Mouse (Mus musculus): ENCODE measurements at regions not wholly inside any gene's neighbourhood (a gene's known extent, or its start where the extent isn't known, plus 50 kb on each side); places are given as distances from the start of the nearest gene placed in this dataset.

DNA sequence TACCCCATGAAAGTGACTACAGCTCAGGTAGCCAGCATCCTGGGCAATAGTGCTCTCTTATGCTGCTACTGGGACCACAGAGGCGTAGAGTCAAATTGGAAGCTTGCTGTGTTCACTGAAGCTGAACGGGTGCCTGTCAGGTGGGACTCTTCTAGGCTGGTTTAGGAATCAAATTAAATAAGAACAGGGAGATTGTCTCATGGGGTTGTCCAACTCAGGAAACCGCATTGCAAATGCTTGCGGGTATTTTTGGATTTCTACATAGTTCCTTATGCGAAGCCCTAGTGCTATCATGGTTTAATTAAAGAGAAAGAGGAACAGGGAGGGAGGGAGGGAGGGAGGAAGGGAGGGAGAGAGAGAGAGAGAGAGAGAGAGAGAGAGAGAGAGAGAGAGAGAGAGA lies 120.5 kb upstream of the Six2 start:
- Histone ChIP-seq H3K4me3 (no peak overlapping the region), H3K4me1 (peaks cover 43% of the 10 kb centered on the region), H3K36me3 (replicated peaks) (no peaks in the 10 kb centered on the region), H3K27ac (replicated peaks) (no peak overlapping the region), H3K9me3 (no peaks in the 10 kb centered on the region), H3K27me3 (replicated peaks; ENCODE audit: low read depth, poor library complexity, severe bottlenecking) (peaks cover 61% of the 10 kb centered on the region)
- 64% methylated on average over 5 of the region's 5 CpGs for WGBS
- no peak for DNase-seq (ENCODE audit: low spot score)

DNA sequence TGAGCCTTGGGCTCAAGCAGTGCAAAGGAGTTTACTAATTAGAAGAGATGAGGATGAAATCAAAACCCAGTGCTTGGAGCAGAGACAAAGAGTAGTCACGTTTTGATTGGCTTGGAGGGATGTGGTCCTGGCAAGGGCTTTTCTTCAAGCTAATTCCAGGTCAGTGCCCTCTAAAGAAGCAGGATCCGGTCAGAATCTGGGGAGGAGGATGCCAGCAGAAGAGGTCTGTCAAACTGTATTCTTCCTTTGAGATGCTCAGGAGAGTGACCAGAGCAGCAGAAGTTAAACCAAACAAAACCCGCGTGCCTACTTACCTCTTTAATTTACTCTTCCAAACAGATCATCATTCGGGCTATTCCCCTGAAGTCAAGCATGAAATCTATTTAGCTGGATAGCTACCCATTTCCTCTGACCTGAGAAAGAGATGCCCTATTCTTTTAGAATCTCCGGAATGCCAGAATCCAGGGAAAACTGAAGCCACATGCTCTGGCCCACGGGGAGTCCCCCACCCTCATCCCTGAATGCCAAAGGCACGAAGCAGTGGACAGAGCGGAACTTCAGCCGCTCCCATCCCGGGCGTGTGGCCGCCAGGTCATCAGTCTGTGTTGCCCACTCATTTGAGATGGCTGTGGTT lies 117.8 kb upstream of the Six2 start:
- Histone ChIP-seq H3K27me3 (replicated peaks; ENCODE audit: low read depth, poor library complexity, severe bottlenecking) (peaks cover 88% of the 10 kb centered on the region), H3K9me3 (no peaks in the 10 kb centered on the region), H3K4me3 (0 out of 2 replicates have a peak overlapping the region, but pooled peaks have one; percentile 6), H3K36me3 (replicated peaks) (no peaks in the 10 kb centered on the region), H3K4me1 (peaks cover 62% of the 10 kb centered on the region), H3K27ac (replicated peaks) (0 out of 2 replicates have a peak overlapping the region, but pooled peaks have one; percentile 7)
- WGBS: 22% methylated on average over 13 of the region's 13 CpGs
- DNase-seq (ENCODE audit: low spot score): peak; percentile 46

DNA sequence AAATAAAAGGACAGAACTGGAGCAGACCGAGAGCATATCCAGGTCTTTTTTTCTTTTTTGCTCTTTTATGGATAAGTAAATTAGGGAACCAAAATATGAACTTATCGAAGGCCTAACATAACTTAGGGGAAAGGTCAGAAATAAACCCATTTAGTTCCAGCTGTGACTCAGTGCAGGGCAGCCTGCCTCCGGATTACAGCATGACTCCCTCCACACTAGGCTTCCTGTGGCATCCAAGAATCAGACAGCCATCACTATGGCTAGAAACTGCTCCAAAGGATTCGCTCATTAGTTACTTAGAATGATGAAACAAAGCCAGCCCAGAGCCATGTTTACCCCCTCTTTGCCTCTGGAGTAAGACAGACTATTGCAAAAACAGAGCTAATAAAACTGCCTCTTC lies 116.6 kb upstream of the Six2 start:
- no peaks in the 10 kb centered on the region for H3K36me3 ChIP-seq (replicated peaks)
- peaks cover 75% of the 10 kb centered on the region for H3K4me1 ChIP-seq
- 50% methylated on average over 4 of the region's 4 CpGs for WGBS
- no peak overlapping the region for H3K27ac ChIP-seq (replicated peaks)
- no peak for DNase-seq (ENCODE audit: low spot score)
- H3K4me3 ChIP-seq: no peak overlapping the region
- H3K9me3 ChIP-seq: no peaks in the 10 kb centered on the region
- H3K27me3 ChIP-seq (replicated peaks; ENCODE audit: low read depth, poor library complexity, severe bottlenecking): peaks cover 98% of the 10 kb centered on the region

DNA sequence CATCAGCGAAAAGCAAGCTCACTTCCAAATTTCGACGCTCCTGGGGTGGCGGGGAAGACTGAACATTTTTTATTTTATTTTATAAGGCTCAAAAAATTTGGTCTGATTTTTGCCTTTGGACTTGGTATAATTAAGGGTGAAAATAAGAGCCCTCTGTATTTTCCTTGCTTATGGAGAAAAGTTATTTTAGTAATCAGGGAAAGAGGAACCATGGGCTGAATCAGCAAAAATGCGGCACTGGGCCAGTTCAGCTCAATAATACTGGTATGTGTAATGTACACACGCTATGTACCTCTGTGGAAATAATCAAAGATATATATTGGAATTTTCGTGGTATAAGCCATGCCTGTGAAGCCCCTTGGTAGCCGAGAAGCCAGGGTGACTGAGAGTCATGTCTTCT lies 113.7 kb upstream of the Six2 start:
- no peak for DNase-seq (ENCODE audit: low spot score)
- H3K27me3 ChIP-seq (replicated peaks; ENCODE audit: low read depth, poor library complexity, severe bottlenecking): peaks cover 100% of the 10 kb centered on the region
- no peaks in the 10 kb centered on the region for H3K36me3 ChIP-seq (replicated peaks)
- no peaks in the 10 kb centered on the region for H3K9me3 ChIP-seq
- H3K27ac ChIP-seq (replicated peaks): no peak overlapping the region; the same call in 1 of the 2 replicates
- H3K4me3 ChIP-seq: no peak overlapping the region
- H3K4me1 ChIP-seq: peaks cover 80% of the 10 kb centered on the region
- 78% methylated on average over 8 of the region's 8 CpGs for WGBS

DNA sequence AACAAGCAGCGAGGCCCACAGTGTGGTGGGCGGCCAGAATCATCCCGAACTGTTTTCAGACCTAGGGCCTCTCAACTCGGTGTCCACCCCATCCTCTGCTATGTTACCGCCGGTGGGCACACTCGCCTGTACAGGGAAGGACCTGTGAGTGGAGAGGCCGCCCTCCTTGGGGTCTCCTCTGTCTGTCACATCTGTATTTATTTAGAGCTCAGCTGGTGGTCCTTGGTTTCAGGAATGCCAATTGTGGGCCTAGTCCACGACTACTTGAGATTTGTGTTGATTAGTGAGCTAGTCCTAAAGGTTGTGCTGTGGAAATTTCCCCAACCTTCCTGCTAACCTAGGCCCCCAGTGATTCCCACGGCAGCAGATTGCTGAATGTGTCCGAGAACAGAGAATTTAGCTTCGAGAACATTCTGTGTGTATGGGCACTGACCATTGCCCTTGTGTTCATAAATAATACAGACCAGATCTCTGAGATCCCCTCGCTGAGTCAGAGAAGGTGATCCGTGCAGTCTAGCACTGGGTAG lies 113.1 kb upstream of the Six2 start:
- Histone ChIP-seq H3K27ac (replicated peaks) (peak overlapping the region; percentile 91), H3K9me3 (no peaks in the 10 kb centered on the region), H3K36me3 (replicated peaks) (no peaks in the 10 kb centered on the region), H3K4me1 (peaks cover 80% of the 10 kb centered on the region), H3K27me3 (replicated peaks; ENCODE audit: low read depth, poor library complexity, severe bottlenecking) (peaks cover 99% of the 10 kb centered on the region), H3K4me3 (peak overlapping the region; percentile 73)
- DNase-seq (ENCODE audit: low spot score): no peak
- WGBS: 14% methylated on average over 14 of the region's 14 CpGs

DNA sequence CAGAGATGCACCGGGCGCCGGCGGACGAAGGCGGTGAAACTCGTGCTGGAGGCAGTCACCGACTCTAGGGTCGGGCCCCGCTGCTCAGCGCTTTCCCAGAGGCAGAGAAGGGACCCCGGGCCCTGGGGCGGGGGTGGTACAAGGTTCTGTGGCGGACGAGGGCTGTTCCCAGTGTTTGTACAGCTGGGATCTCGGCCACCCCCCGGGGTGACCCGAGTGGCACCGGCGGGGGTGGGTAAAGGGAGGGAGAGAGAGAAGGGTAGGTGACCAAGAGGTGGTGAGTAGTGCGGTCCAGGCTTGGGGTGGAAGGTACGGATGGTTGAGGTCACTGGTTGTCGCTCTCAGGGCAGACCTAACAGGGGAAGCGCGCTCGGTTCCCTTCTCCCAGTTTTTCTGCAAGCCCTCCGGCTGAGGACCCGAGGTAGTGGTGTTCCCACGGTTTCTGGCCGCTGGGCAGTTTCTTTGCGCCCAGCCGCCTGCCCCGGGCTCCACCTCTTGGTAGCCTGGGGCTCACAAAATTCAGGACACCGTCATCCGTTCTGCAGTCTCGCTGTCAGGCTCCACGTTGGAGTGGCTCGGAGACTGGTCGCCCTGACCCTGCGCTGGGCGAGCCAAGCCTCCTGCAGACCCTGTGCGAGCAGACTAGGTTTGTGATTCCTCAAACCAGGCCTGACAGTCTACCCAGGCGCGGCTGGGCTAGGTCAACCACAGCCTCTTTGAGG lies 112.4 kb upstream of the Six2 start:
- peak overlapping the region; percentile 73 for H3K4me3 ChIP-seq
- H3K27me3 ChIP-seq (replicated peaks; ENCODE audit: low read depth, poor library complexity, severe bottlenecking): peaks cover 99% of the 10 kb centered on the region
- H3K4me1 ChIP-seq: peaks cover 78% of the 10 kb centered on the region
- peak; percentile 74 for DNase-seq (ENCODE audit: low spot score)
- H3K27ac ChIP-seq (replicated peaks): peak overlapping the region; percentile 91
- under 1% methylated on average over 44 of the region's 44 CpGs for WGBS
- H3K9me3 ChIP-seq: no peaks in the 10 kb centered on the region
- H3K36me3 ChIP-seq (replicated peaks): no peaks in the 10 kb centered on the region

DNA sequence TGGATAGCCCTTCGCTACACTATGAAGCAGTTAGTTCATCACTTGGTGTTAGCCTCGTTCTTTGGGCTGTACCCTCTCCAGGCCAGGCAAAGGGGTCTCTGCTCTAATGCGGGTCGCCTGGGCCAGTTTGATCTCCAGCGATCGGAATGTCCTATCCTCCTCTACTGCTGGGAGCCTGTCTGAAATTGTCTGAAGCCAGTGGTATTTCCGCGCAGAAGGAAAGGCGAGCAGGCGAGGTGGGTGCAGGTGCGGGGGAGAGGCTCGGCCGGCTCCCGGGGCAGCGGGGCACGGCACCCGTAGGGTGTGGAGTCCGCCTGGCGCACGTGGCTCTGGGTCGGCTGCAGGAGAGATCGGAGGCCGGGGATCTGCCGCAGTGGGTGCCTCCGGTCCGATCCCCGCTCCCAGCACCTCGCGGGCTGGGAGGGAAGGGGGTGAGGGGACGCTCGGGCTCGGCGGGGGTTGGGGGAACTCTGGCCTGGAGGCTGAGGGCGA lies 111.8 kb upstream of the Six2 start:
- DNase-seq (ENCODE audit: low spot score): no peak
- WGBS: under 1% methylated on average over 34 of the region's 34 CpGs
- Histone ChIP-seq H3K27ac (replicated peaks) (peak overlapping the region; percentile 91), H3K4me1 (peaks cover 78% of the 10 kb centered on the region), H3K27me3 (replicated peaks; ENCODE audit: low read depth, poor library complexity, severe bottlenecking) (peaks cover 98% of the 10 kb centered on the region), H3K9me3 (no peaks in the 10 kb centered on the region), H3K36me3 (replicated peaks) (no peaks in the 10 kb centered on the region), H3K4me3 (peak overlapping the region; percentile 73)

DNA sequence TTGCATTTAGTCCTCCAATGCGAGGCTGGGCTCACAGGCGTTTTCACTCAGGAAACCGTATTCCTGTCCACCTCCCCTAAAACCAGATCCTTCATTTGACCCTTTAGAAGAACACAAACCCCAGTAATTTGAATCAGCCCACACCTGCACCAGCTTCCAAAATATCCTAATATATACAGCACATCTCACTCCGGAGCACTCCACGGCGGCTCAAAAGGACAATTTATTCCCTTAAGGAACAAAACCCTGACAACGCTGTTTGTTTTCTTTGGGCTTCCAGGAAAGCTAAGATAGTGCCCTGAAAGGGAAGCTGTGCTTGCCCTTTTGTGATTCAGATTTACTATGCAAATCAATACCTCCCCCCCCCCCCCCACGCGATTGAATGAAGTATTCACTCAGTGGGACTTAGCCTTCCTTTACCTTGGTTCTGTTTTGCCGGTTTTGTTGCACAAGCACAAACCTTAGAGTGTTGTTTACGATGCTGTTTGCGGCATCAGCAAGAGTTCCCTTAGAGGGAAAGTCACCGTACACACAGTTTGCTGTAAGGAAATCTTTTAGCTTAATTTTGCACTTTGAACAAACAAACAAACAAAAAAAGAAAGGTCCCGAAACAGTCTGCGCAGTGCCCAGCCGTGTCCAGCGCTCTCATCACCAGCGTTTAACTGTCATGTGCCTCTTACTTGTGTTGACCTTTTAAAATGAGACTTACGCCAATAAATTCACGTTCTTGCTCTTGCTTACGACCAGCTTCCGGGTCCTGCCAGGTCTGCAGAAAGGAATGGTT lies 111.2 kb upstream of the Six2 start:
- peak; percentile 57 for DNase-seq (ENCODE audit: low spot score)
- H3K9me3 ChIP-seq: no peaks in the 10 kb centered on the region
- peaks cover 78% of the 10 kb centered on the region for H3K4me1 ChIP-seq
- H3K27ac ChIP-seq (replicated peaks): peak overlapping the region; percentile 91
- under 1% methylated on average over 22 of the region's 22 CpGs for WGBS
- peaks cover 98% of the 10 kb centered on the region for H3K27me3 ChIP-seq (replicated peaks; ENCODE audit: low read depth, poor library complexity, severe bottlenecking)
- H3K4me3 ChIP-seq: peak overlapping the region; percentile 73
- no peaks in the 10 kb centered on the region for H3K36me3 ChIP-seq (replicated peaks)

DNA sequence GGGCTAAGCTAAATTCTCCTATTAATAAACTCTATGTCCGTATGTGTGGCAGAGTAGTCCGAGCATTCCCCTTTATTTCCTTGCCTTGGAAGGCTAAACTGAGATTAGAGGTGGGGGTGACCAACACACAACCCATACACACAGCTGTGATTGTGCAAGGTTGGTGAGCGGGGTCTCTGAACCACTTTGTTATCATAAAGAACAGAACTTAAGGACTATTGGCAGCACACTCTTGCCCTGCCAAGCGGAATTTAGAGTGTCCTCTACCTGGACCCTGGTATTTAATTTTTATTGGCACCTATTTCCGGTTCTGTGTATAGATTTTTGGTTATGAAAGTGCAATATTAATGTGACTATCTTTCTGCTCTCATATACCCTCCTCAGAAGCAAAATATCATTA lies 109.7 kb upstream of the Six2 start:
- 0 out of 2 replicates have a peak overlapping the region, but pooled peaks have one; percentile 3 for H3K4me3 ChIP-seq
- H3K9me3 ChIP-seq: no peaks in the 10 kb centered on the region
- H3K36me3 ChIP-seq (replicated peaks): no peaks in the 10 kb centered on the region
- no peak for DNase-seq (ENCODE audit: low spot score)
- H3K27me3 ChIP-seq (replicated peaks; ENCODE audit: low read depth, poor library complexity, severe bottlenecking): peaks cover 96% of the 10 kb centered on the region
- 44% methylated on average over 5 of the region's 5 CpGs for WGBS
- no peak overlapping the region for H3K27ac ChIP-seq (replicated peaks)
- H3K4me1 ChIP-seq: peaks cover 67% of the 10 kb centered on the region

DNA sequence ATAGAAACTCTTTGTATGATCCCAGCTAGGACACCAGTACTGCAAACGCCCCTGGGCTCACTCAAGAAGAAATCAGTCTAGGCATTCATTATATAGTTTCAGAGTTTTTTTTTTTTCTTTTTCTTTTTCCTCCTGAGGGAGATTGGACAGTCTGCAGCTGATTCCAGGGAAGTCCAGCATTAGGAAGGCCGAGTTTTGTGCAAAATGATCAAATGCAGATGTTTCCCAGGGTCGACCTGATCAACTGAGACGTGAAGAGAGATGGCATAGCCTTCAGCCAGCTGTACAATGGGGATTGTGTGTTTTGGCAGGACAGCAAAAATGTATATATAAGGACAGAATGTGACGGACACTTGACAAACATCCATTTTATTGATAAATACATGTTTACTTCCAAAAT lies 107.7 kb upstream of the Six2 start:
- Histone ChIP-seq H3K4me1 (peaks cover 55% of the 10 kb centered on the region), H3K4me3 (no peak overlapping the region), H3K36me3 (replicated peaks) (no peaks in the 10 kb centered on the region), H3K27me3 (replicated peaks; ENCODE audit: low read depth, poor library complexity, severe bottlenecking) (peaks cover 91% of the 10 kb centered on the region), H3K9me3 (no peaks in the 10 kb centered on the region), H3K27ac (replicated peaks) (peak overlapping the region; percentile 59)
- DNase-seq (ENCODE audit: low spot score): peak; percentile 54
- 25% methylated on average over 5 of the region's 5 CpGs for WGBS

DNA sequence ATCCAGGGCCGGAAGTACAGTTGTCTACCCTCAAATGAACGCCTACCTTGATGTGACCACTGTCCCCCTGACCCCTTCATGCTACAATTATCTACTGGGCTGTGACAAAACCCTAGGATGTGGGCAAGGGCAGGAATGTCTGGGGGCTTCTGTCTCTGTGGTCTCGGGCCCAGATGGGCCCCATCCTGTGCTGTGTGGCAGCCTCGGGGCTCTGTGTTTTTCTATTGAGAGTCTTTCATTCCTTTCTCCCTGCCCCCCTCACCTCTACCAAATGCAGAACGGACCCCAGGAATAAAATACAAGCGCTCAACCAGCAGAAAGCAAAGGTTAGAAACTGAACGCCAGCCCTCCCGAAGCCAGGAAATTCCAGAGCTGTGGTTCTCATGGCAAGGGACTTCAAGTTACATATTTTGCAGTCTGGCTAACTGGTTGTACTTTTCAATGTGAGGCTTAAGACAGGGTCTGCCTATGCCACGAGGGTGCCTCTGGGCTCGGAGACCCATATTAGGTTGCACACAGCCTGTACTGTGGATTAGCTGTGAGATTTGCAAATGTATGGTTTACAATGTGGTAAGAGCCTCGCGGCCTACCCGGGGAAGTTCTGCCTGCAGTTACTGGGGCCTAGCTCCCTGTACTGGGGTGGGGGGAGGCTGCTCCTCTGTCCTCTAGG lies 97.7 kb upstream of the Six2 start:
- Histone ChIP-seq H3K9me3 (no peaks in the 10 kb centered on the region), H3K36me3 (replicated peaks) (no peaks in the 10 kb centered on the region), H3K4me1 (peaks cover 47% of the 10 kb centered on the region), H3K4me3 (0 out of 2 replicates have a peak overlapping the region, but pooled peaks have one; percentile 1), H3K27ac (replicated peaks) (peak overlapping the region; percentile 86), H3K27me3 (replicated peaks; ENCODE audit: low read depth, poor library complexity, severe bottlenecking) (peaks cover 17% of the 10 kb centered on the region)
- peak; percentile 56 for DNase-seq (ENCODE audit: low spot score)
- WGBS: 28% methylated on average over 13 of the region's 13 CpGs

DNA sequence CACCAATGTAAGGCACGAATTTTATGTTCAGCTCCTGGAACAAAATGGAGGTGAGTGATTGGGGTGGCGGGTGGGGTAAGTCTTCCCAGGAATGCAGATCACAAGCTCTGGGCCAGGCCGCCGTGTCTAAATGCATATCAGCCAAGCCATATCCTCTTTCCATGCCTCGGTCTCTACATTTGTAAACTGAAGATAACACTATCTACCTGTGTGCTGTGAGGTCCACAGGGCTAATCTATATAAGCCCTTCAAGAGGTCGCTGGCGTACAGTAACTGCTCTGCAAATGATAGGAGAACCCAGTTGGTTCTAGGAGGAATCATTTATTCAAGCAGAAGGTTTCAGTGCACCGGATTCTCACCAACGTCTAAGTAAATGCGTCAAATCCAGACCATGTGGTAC lies 92.4 kb upstream of the Six2 start:
- DNase-seq (ENCODE audit: low spot score): no peak
- 89% methylated on average over 10 of the region's 10 CpGs for WGBS
- no peak overlapping the region for H3K27ac ChIP-seq (replicated peaks)

More for the DNA sequence above, 92.4 kb upstream of the Six2 start:
- Histone ChIP-seq H3K36me3 (replicated peaks) (no peaks in the 10 kb centered on the region), H3K4me1 (peaks cover 22% of the 10 kb centered on the region), H3K4me3 (no peak overlapping the region), H3K27me3 (replicated peaks; ENCODE audit: low read depth, poor library complexity, severe bottlenecking) (peaks cover 41% of the 10 kb centered on the region), H3K9me3 (no peaks in the 10 kb centered on the region)

All from embryonic facial prominence, embryonic 10.5 days (tissue).